ENCODE assay signal across 12 mouse cellular contexts in genomic region chr4:46585811-46586190, GRCm38 (mm10). TPM values are rescaled to one million over a fixed set of nuclear protein-coding genes. Genes with fewer than 3 reads are reported as not detected.
DNase-seq lines count a peak whose midpoint lies in the region; ATAC-seq and TF ChIP-seq lines count a peak whose summit lies in the region.
"Had no signal": no experiment of that assay in that cellular context is flagged by ENCODE, and none has a peak within 500 bp of the region (broad histone marks: within the 10 kb centered on the region; RNA-seq: fewer than 3 reads in every experiment).

No protein-coding gene starts in this region.

- TF ChIP-seq RAD21 in CH12.LX (IDR thresholded peaks at IDR 0.05; ENCODE audit: low read depth, low read length): no peak

- intact Hi-C loops in gastrocnemius, adult 2 months (cut with DNase I): loop anchor here (1.0 kb wide), 1 partner anchor 12 kb away; no protein-coding TSS in a partner anchor

- H3K4me3 ChIP-seq in gastrocnemius, adult 2 months: no peak overlapping the region
- H3K4me3 ChIP-seq in CH12.LX (replicated peaks in 1 of 3; ENCODE audit: low read depth in 2 of 3, low read length in 2 of 3, poor library complexity in 1 of 3): peak overlapping the region in 1 of 3 experiments; percentile 8
- no peak overlapping the region for H3K4me3 ChIP-seq in intestine, postnatal 0 days (ENCODE audit: low read depth, low read length)
- H3K4me3 ChIP-seq: forebrain, embryonic 15.5 days; midbrain, embryonic 12.5 days had no signal

- no peak for TF ChIP-seq CTCF in gastrocnemius, adult 2 months (IDR thresholded peaks at IDR 0.05)
- no peak for TF ChIP-seq CTCF in CH12.LX (conservative IDR thresholded peaks at IDR 0.05 in 1 of 2, IDR thresholded peaks at IDR 0.05 in 1 of 2; ENCODE audit: low read depth in 2 of 2, low read length in 2 of 2)
- TF ChIP-seq CTCF in intestine, postnatal 0 days (IDR thresholded peaks at IDR 0.05; ENCODE audit: low read depth): no peak

- 53% methylated on average over 8 of the region's 8 CpGs for WGBS in intestine, postnatal 0 days

- in situ Hi-C loops in CH12.LX (cut with MboI; ENCODE audit: low pct_ligation_motif_present, low pct_unique_long_range_greater_than_20kb, low sequenced_read_pairs): loop anchor here (5.0 kb wide), 1 partner anchor 38 kb away; no protein-coding TSS in a partner anchor

- peaks cover 45 to 74% of the 10 kb centered on the region in 2 experiments for H3K4me1 ChIP-seq in CH12.LX (ENCODE audit: control insufficient read depth in 1 of 2, insufficient read depth in 2 of 2)
- H3K4me1 ChIP-seq in intestine, postnatal 0 days (replicated peaks; ENCODE audit: control insufficient read depth, insufficient read depth, low read length): no peaks in the 10 kb centered on the region
- H3K4me1 ChIP-seq: forebrain, embryonic 15.5 days; midbrain, embryonic 12.5 days had no signal

- H3K4me2 ChIP-seq in CH12.LX (ENCODE audit: insufficient read depth, low read depth, poor library complexity, severe bottlenecking): peak overlapping the region; percentile 35
- H3K4me2 ChIP-seq in intestine, postnatal 0 days (replicated peaks; ENCODE audit: low read depth): no peak overlapping the region
- H3K4me2 ChIP-seq: forebrain, embryonic 15.5 days; midbrain, embryonic 12.5 days had no signal

- DNase-seq in gastrocnemius, postnatal 4 days (ENCODE audit: low spot score in 2 of 2): peak; percentile 5 to 7
- no peak for DNase-seq in gastrocnemius, adult 2 months
- no peak for DNase-seq in CH12.LX (ENCODE audit: extremely low read depth)
- DNase-seq in cerebellum, adult 8-10 months: peak; percentile 16
- DNase-seq in c-Kit-positive CD71-positive TER-119-positive erythroid progenitor cells, embryonic 14.5 days (ENCODE audit: low spot score): no peak
- no peak for DNase-seq in spleen, postnatal 36 days (ENCODE audit: low spot score in 2 of 2)
- DNase-seq: gastrocnemius, postnatal 14 days; kidney, postnatal 36 days had no signal

- TF ChIP-seq POLR2A in CH12.LX (IDR thresholded peaks at IDR 0.05; ENCODE audit: low read depth, low read length): no peak; the same call in 1 of the 2 replicates

- no peaks in the 10 kb centered on the region for H3K27me3 ChIP-seq in CH12.LX (replicated peaks)
- H3K27me3 ChIP-seq in intestine, postnatal 0 days (replicated peaks; ENCODE audit: control insufficient read depth, insufficient read depth, low read length): no peaks in the 10 kb centered on the region
- H3K27me3 ChIP-seq: forebrain, embryonic 15.5 days; midbrain, embryonic 12.5 days had no signal

- H3K36me3 ChIP-seq in CH12.LX (replicated peaks in 1 of 2; ENCODE audit: control insufficient read depth in 1 of 2, insufficient read depth in 1 of 2, low read length in 1 of 2): peaks cover 38 to 42% of the 10 kb centered on the region in 2 experiments
- peaks cover 6% of the 10 kb centered on the region; the same call in 1 of the 2 replicates for H3K36me3 ChIP-seq in intestine, postnatal 0 days (ENCODE audit: control insufficient read depth, insufficient read depth)
- H3K36me3 ChIP-seq: forebrain, embryonic 15.5 days; midbrain, embryonic 12.5 days had no signal

- ATAC-seq in intestine, postnatal 0 days: peak; percentile 14; the same call in 1 of the 2 replicates
- no peak for ATAC-seq in erythroblast, adult 5-6 weeks (replicated peaks; ENCODE audit: low FRiP score, poor library complexity, severe bottlenecking)
- ATAC-seq: forebrain, embryonic 15.5 days had no signal

- H3K79me2 ChIP-seq in CH12.LX (replicated peaks; ENCODE audit: control insufficient read depth, extremely low read depth, insufficient read depth, poor library complexity, severe bottlenecking): peaks cover 58% of the 10 kb centered on the region

- no peaks in the 10 kb centered on the region for H3K9me3 ChIP-seq in CH12.LX (replicated peaks; ENCODE audit: low read length)
- H3K9me3 ChIP-seq in intestine, postnatal 0 days (ENCODE audit: control insufficient read depth): no peaks in the 10 kb centered on the region

- no peak for TF ChIP-seq EP300 in CH12.LX (IDR thresholded peaks at IDR 0.05; ENCODE audit: low read length)

- dilution Hi-C loops in CH12.LX (cut with MboI; ENCODE audit: extremely low pct_ligation_motif_present, extremely low pct_unique_long_range_greater_than_20kb, low sequenced_read_pairs): no loop called here

- no peak overlapping the region for H3K27ac ChIP-seq in gastrocnemius, adult 2 months
- H3K27ac ChIP-seq in CH12.LX (ENCODE audit: insufficient read depth, low read depth): peak overlapping the region; percentile 99
- H3K27ac ChIP-seq in intestine, postnatal 0 days (ENCODE audit: low read depth, low read length): peak overlapping the region; percentile 68; the same call in 1 of the 2 replicates
- H3K27ac ChIP-seq: forebrain, embryonic 15.5 days; midbrain, embryonic 12.5 days had no signal

- peak overlapping the region; percentile 68; the same call in 1 of the 2 replicates for H3K9ac ChIP-seq in CH12.LX (ENCODE audit: insufficient read depth, low read depth)
- H3K9ac ChIP-seq in intestine, postnatal 0 days (ENCODE audit: low read depth, low read length): no peak overlapping the region
- H3K9ac ChIP-seq: forebrain, embryonic 15.5 days; midbrain, embryonic 12.5 days had no signal

TF ChIP-seq in CH12.LX, 34 proteins besides CTCF, POLR2A, EP300 and RAD21:
- TF ChIP-seq JUN (IDR thresholded peaks at IDR 0.05; ENCODE audit: insufficient read depth, low read depth, low read length) (no peak), ZMIZ1 (IDR thresholded peaks at IDR 0.05; ENCODE audit: low read depth, low read length) (0 out of 2 replicates have a peak, but pooled peaks have one; percentile 25), CHD2 (IDR thresholded peaks at IDR 0.05; ENCODE audit: low read length) (peak; percentile 46; the same call in 1 of the 2 replicates), E2F4 (IDR thresholded peaks at IDR 0.05; ENCODE audit: insufficient replicate concordance, low read depth, low read length) (no peak), BHLHE40 (IDR thresholded peaks at IDR 0.05; ENCODE audit: low read depth, low read length) (peak; percentile 1; the same call in 1 of the 2 replicates), ETS1 (conservative IDR thresholded peaks at IDR 0.05; ENCODE audit: low read depth, low read length) (no peak), USF1 (IDR thresholded peaks at IDR 0.05; ENCODE audit: low read depth, low read length) (no peak), ZNF384 (IDR thresholded peaks at IDR 0.05; ENCODE audit: low read depth, low read length) (no peak), IRF4 (IDR thresholded peaks at IDR 0.05; ENCODE audit: low read depth, low read length) (no peak), RCOR1 (conservative IDR thresholded peaks at IDR 0.05; ENCODE audit: low read depth, low read length) (no peak), PAX5 (IDR thresholded peaks at IDR 0.05; ENCODE audit: low read length) (no peak), ELF1 (IDR thresholded peaks at IDR 0.05; ENCODE audit: low read depth, low read length) (no peak), SIN3A (IDR thresholded peaks at IDR 0.05; ENCODE audit: low read length) (no peak), HCFC1 (IDR thresholded peaks at IDR 0.05; ENCODE audit: low read depth, low read length) (no peak), SMC3 (IDR thresholded peaks at IDR 0.05; ENCODE audit: low read depth, low read length) (0 out of 2 replicates have a peak, but pooled peaks have one; percentile 1), GABPA (IDR thresholded peaks at IDR 0.05; ENCODE audit: insufficient replicate concordance, low read depth, low read length) (no peak), POLR2AphosphoS2 (IDR thresholded peaks at IDR 0.05; ENCODE audit: low read depth, low read length) (no peak), ZKSCAN1 (IDR thresholded peaks at IDR 0.05; ENCODE audit: borderline replicate concordance, low read depth, low read length) (no peak), UBTF (IDR thresholded peaks at IDR 0.05; ENCODE audit: low read depth, low read length) (no peak), USF2 (conservative IDR thresholded peaks at IDR 0.05; ENCODE audit: low read depth, low read length) (no peak), MAFK (IDR thresholded peaks at IDR 0.05; ENCODE audit: insufficient replicate concordance, low read length) (no peak), TCF12 (IDR thresholded peaks at IDR 0.05; ENCODE audit: low read depth, low read length) (peak; percentile 11; the same call in 1 of the 2 replicates), MAX (IDR thresholded peaks at IDR 0.05; ENCODE audit: low read length) (no peak), MEF2A (IDR thresholded peaks at IDR 0.05; ENCODE audit: borderline replicate concordance, low read depth, low read length) (no peak), NRF1 (IDR thresholded peaks at IDR 0.05; ENCODE audit: low read depth, low read length) (no peak), CHD1 (IDR thresholded peaks at IDR 0.05; ENCODE audit: low read depth, low read length) (no peak)
TF ChIP-seq in CH12.LX: peak in this region for 5.

RNA-seq across cellular contexts. Expression of gene Coro2a, which starts 16.2 kb away (rescaled TPM):
- total RNA-seq in gastrocnemius, postnatal 4 days (2021): under 1 TPM; 0.80 to 0.81 TPM
- under 1 TPM; 0.10 to 0.39 TPM for total RNA-seq in gastrocnemius, adult 2 months (2021)
- total RNA-seq in CH12.LX (2012; rRNA removed) (71.4 and 129 TPM in 2 replicates), CH12.LX (2014; rRNA removed) (23.3 and 24.6 TPM in 2 replicates)
- 152 and 223 TPM in 2 replicates for polyA plus RNA-seq in CH12.LX (2012; ENCODE audit: insufficient read length, low read depth)
- 53.0 and 59.7 TPM in 2 replicates for polyA plus RNA-seq in intestine, postnatal 0 days (2015; fragmentation: Nextera tagmentation; extraction: Ambion mirVana)
- total RNA-seq in erythroblast, adult 5-6 weeks (2015; ENCODE audit: low replicate concordance): 6.7 and 18.6 TPM in 2 replicates
- total RNA-seq in erythroblast, adult 5-6 weeks (2017; ENCODE audit: low replicate concordance): 4.3 and 5.6 TPM in 2 replicates

RNA-seq across cellular contexts. Expression of gene Trim14, which starts 49.9 kb away (rescaled TPM):
- total RNA-seq in gastrocnemius, postnatal 4 days (2021): 1 to 10 TPM; 1.5 to 3.1 TPM
- 1 to 10 TPM in 1 of 2 experiments, under 1 TPM in 1; 0.56 to 1.2 TPM for total RNA-seq in gastrocnemius, adult 2 months (2021)
- total RNA-seq in CH12.LX (2012; rRNA removed): 24.4 and 26.5 TPM in 2 replicates
- 11.6 and 13.8 TPM in 2 replicates for total RNA-seq in CH12.LX (2014; rRNA removed)
- 26.0 and 35.4 TPM in 2 replicates for polyA plus RNA-seq in CH12.LX (2012; ENCODE audit: insufficient read length, low read depth)
- polyA plus RNA-seq in intestine, postnatal 0 days (2015; fragmentation: Nextera tagmentation; extraction: Ambion mirVana): 14.1 and 15.7 TPM in 2 replicates
- 1.0 and 16.5 TPM in 2 replicates for total RNA-seq in erythroblast, adult 5-6 weeks (2015; ENCODE audit: low replicate concordance)
- total RNA-seq in erythroblast, adult 5-6 weeks (2017; ENCODE audit: low replicate concordance): 3.8 and 6.5 TPM in 2 replicates

Comparison
In these comparisons a context has a peak if more than half of its experiments do, and no peak if none do; other contexts are left out.
1. DNase-seq: peak in gastrocnemius, postnatal 4 days (2 of 2) and cerebellum, adult 8-10 months (single experiment); none in gastrocnemius, adult 2 months (single experiment), CH12.LX (single experiment), c-Kit-positive CD71-positive TER-119-positive erythroid progenitor cells, embryonic 14.5 days (single experiment) and spleen, postnatal 36 days (0 of 2).